Comparison of ENCODE assay signal across 20 mouse cellular contexts in genomic region chr4:31627777-31628176, GRCm38 (mm10).
A peak's percentile ranks its signal among the peaks of the same experiment; 100 is the strongest.
DNase-seq lines count a peak whose midpoint lies in the region; ATAC-seq lines count a peak whose summit lies in the region.
"Had no signal": no experiment of that assay in that cellular context is flagged by ENCODE, and none has a peak within 500 bp of the region (broad histone marks: within the 10 kb centered on the region; RNA-seq: fewer than 3 reads in every experiment).

No protein-coding gene starts in this region.

- no peak overlapping the region for H3K4me3 ChIP-seq in heart, embryonic 10.5 days
- H3K4me3 ChIP-seq in intestine, embryonic 16.5 days (ENCODE audit: low read length), result no peak overlapping the region
- H3K4me3 ChIP-seq: embryonic facial prominence, embryonic 12.5 days; erythroblast, embryonic 14.5 days; forebrain, embryonic 13.5 days; limb, embryonic 15.5 days; liver, embryonic 15.5 days; midbrain, embryonic 12.5 days; neural tube, embryonic 13.5 days; stomach, embryonic 15.5 days had no signal

- no peak overlapping the region for H3K4me2 ChIP-seq in intestine, embryonic 16.5 days (ENCODE audit: low read depth, low read length)
- H3K4me2 ChIP-seq: embryonic facial prominence, embryonic 12.5 days; forebrain, embryonic 13.5 days; limb, embryonic 15.5 days; liver, embryonic 15.5 days; midbrain, embryonic 12.5 days; neural tube, embryonic 13.5 days; stomach, embryonic 15.5 days had no signal

- intact Hi-C loops in heart, postnatal 10 days (cut with DNase I), result no loop called here

- no peak overlapping the region for H3K27ac ChIP-seq in heart, embryonic 10.5 days
- no peak overlapping the region for H3K27ac ChIP-seq in intestine, embryonic 16.5 days (ENCODE audit: low read length)
- H3K27ac ChIP-seq: embryonic facial prominence, embryonic 12.5 days; forebrain, embryonic 13.5 days; limb, embryonic 15.5 days; liver, embryonic 15.5 days; midbrain, embryonic 12.5 days; neural tube, embryonic 13.5 days; stomach, embryonic 15.5 days had no signal

- 0 out of 2 replicates have a peak, but pooled peaks cover 7% of the 10 kb centered on the region for H3K27me3 ChIP-seq in heart, embryonic 10.5 days (ENCODE audit: insufficient read depth, poor library complexity, severe bottlenecking)
- H3K27me3 ChIP-seq in intestine, embryonic 16.5 days (replicated peaks; ENCODE audit: control insufficient read depth, insufficient read depth, low read length), result no peaks in the 10 kb centered on the region
- H3K27me3 ChIP-seq: embryonic facial prominence, embryonic 12.5 days; forebrain, embryonic 13.5 days; limb, embryonic 15.5 days; liver, embryonic 15.5 days; midbrain, embryonic 12.5 days; neural tube, embryonic 13.5 days; stomach, embryonic 15.5 days had no signal

- peak; percentile 16 to 34 for DNase-seq in heart, postnatal 10 days
- no peak for DNase-seq in heart, embryonic 10.5 days (ENCODE audit: low spot score)
- peak; percentile 19 for DNase-seq in right cerebral cortex, postnatal 25 days
- no peak for DNase-seq in right cerebral cortex, postnatal 4 days
- peak; percentile 24 for DNase-seq in testis, postnatal 14 days (ENCODE audit: low spot score)
- peak; percentile 31 for DNase-seq in thymus, postnatal 4 days
- DNase-seq: cerebellum, adult 9-10 months; gastrocnemius, postnatal 14 days; kidney, adult 2 months; kidney, postnatal 25 days had no signal

- no peak for ATAC-seq in intestine, embryonic 16.5 days
- ATAC-seq: forebrain, embryonic 13.5 days; lung, postnatal 0 days had no signal

- H3K4me1 ChIP-seq in heart, embryonic 10.5 days, result no peaks in the 10 kb centered on the region
- H3K4me1 ChIP-seq in intestine, embryonic 16.5 days (ENCODE audit: control insufficient read depth, insufficient read depth, low read length), result no peaks in the 10 kb centered on the region
- H3K4me1 ChIP-seq: embryonic facial prominence, embryonic 12.5 days; liver, embryonic 15.5 days; neural tube, embryonic 13.5 days; stomach, embryonic 15.5 days had no signal

- H3K9me3 ChIP-seq in heart, embryonic 10.5 days, result no peaks in the 10 kb centered on the region
- no peaks in the 10 kb centered on the region for H3K9me3 ChIP-seq in intestine, embryonic 16.5 days (ENCODE audit: control insufficient read depth, low read length)
- H3K9me3 ChIP-seq: embryonic facial prominence, embryonic 12.5 days; forebrain, embryonic 13.5 days; limb, embryonic 15.5 days; liver, embryonic 15.5 days; midbrain, embryonic 12.5 days; neural tube, embryonic 13.5 days; stomach, embryonic 15.5 days had no signal

- 84% methylated on average over 10 of the region's 10 CpGs for WGBS in heart, embryonic 10.5 days
- WGBS in intestine, embryonic 16.5 days, result 92% methylated on average over 10 of the region's 10 CpGs

- H3K36me3 ChIP-seq in heart, embryonic 10.5 days, result no peaks in the 10 kb centered on the region
- H3K36me3 ChIP-seq in intestine, embryonic 16.5 days (ENCODE audit: control insufficient read depth, insufficient read depth, low read length), result no peaks in the 10 kb centered on the region
- H3K36me3 ChIP-seq: embryonic facial prominence, embryonic 12.5 days; limb, embryonic 15.5 days; liver, embryonic 15.5 days; midbrain, embryonic 12.5 days; neural tube, embryonic 13.5 days; stomach, embryonic 15.5 days had no signal

- H3K9ac ChIP-seq in intestine, embryonic 16.5 days (ENCODE audit: low read depth, low read length), result no peak overlapping the region
- H3K9ac ChIP-seq: embryonic facial prominence, embryonic 12.5 days; forebrain, embryonic 13.5 days; limb, embryonic 15.5 days; liver, embryonic 15.5 days; midbrain, embryonic 12.5 days; neural tube, embryonic 13.5 days; stomach, embryonic 15.5 days had no signal

Comparison
In these comparisons a context has a peak if more than half of its experiments do, and no peak if none do; other contexts are left out.
1. DNase-seq: peak in heart, postnatal 10 days (2 of 2), right cerebral cortex, postnatal 25 days (single experiment), testis, postnatal 14 days (single experiment) and thymus, postnatal 4 days (single experiment); none in heart, embryonic 10.5 days (single experiment) and right cerebral cortex, postnatal 4 days (single experiment).